ENCODE assay signal across 9 mouse cellular contexts in genomic region chr1:156381217-156381616, GRCm38 (mm10). TPM values are rescaled to one million over a fixed set of nuclear protein-coding genes. Genes with fewer than 3 reads are reported as not detected.
"Had no signal": no experiment of that assay in that cellular context is flagged by ENCODE, and none has a peak within 500 bp of the region (broad histone marks: within the 10 kb centered on the region; RNA-seq: fewer than 3 reads in every experiment).

No protein-coding gene starts in this region.

- H3K36me3 ChIP-seq: limb, embryonic 12.5 days; lung, embryonic 15.5 days; midbrain, embryonic 12.5 days had no signal

- H3K4me3 ChIP-seq: limb, embryonic 12.5 days; lung, embryonic 15.5 days; midbrain, embryonic 12.5 days had no signal

- H3K27me3 ChIP-seq: limb, embryonic 12.5 days; lung, embryonic 15.5 days; midbrain, embryonic 12.5 days had no signal

- H3K27ac ChIP-seq: limb, embryonic 12.5 days; lung, embryonic 15.5 days; midbrain, embryonic 12.5 days had no signal

- H3K4me1 ChIP-seq: limb, embryonic 12.5 days; lung, embryonic 15.5 days; midbrain, embryonic 12.5 days had no signal

- DNase-seq: kidney, adult 11 months; kidney, postnatal 14 days; lung, postnatal 14 days; thymus, adult 18-20 months; thymus, postnatal 36 days had no signal

RNA-seq across cellular contexts. Expression of gene Axdnd1, which starts 39.7 kb away (rescaled TPM):
- total RNA-seq: liver, adult 2 months had no signal
- polyA plus RNA-seq: liver, adult 2 months; midbrain, embryonic 12.5 days had no signal
